Mouse (Mus musculus): ENCODE results near the gene Rfc1. TPM values are rescaled to one million over a fixed set of nuclear protein-coding genes. Genes with fewer than 3 reads are reported as not detected.
A peak's percentile ranks its signal among the peaks of the same experiment; 100 is the strongest.

The Rfc1 gene
- polyA plus RNA-seq, 2 experiments: 19.0 to 36.4 TPM

DNA sequence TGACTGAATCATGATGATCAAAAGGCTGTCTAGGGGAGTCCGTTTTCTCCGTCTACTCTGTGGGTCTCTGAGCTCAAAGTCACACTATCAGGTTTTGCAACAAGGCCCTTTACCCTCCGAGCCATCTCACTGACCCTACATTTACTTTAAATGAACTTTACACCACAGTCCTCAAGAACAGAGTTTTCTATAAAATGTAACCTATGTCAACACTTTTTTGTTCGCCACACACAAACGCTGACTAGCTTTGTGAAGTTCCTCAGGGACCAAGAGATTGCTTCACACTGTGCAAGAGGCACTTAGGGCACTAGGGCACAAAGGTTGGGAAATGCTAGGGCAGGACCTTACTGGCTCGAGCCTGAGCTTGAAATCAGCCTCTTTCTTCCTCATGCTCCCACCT lies 21.4 kb upstream of the Rfc1 start:
- WGBS (ENCODE audit: insufficient replicate concordance): 64% methylated on average over 6 of the region's 6 CpGs
- Histone ChIP-seq H3K27ac (no peak overlapping the region), H3K4me2 (ENCODE audit: low read depth) (0 out of 2 replicates have a peak overlapping the region, but pooled peaks have one; percentile 8), H3K36me3 (replicated peaks; ENCODE audit: control insufficient read depth, insufficient read depth, low read depth) (no peaks in the 10 kb centered on the region), H3K4me3 (ENCODE audit: insufficient read depth in 1 of 2, low read depth in 2 of 2, low read length in 2 of 2) (no peak overlapping the region), H3K27me3 (ENCODE audit: control insufficient read depth, insufficient read depth, low read length) (no peaks in the 10 kb centered on the region), H3K9ac (replicated peaks) (no peak overlapping the region), H3K9me3 (ENCODE audit: control insufficient read depth, low read length) (peaks cover 2% of the 10 kb centered on the region; the same call in 1 of the 2 replicates), H3K4me1 (replicated peaks; ENCODE audit: control insufficient read depth in 2 of 2, insufficient read depth in 2 of 2, low read length in 1 of 2) (peaks cover 0 to 8% of the 10 kb centered on the region in 2 experiments; a peak in 1 of 4 replicates)
- TF ChIP-seq EP300 (IDR thresholded peaks at IDR 0.05; ENCODE audit: low read depth): no peak
- TF ChIP-seq CTCF (IDR thresholded peaks at IDR 0.05; ENCODE audit: low read depth): no peak
- peak; percentile 58 for ATAC-seq (ENCODE audit: insufficient read depth)
- no peak for DNase-seq (ENCODE audit: low read depth in 3 of 3, low spot score in 3 of 3)

DNA sequence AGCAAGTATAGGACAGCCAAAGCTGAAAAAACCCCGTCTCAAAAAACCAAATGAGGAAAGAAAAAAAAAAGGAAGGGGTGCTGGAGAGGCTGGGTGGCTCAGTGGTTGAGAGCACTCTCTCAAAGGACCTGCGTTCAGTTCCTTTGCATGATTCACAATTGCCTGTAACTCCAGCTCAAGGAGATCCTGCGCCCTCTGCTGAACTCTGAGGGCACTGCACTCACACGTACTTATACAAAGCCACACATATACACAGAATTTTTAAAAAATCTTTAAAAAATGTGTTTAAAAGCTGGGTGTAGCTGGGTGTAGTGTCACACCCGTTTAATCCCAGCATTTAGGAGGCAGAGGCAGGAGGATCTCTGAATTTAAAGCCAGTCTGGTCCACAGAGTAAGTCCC lies 19.5 kb upstream of the Rfc1 start:
- WGBS (ENCODE audit: insufficient replicate concordance): 56% methylated on average over 5 of the region's 5 CpGs
- Histone ChIP-seq H3K4me1 (replicated peaks; ENCODE audit: control insufficient read depth in 2 of 2, insufficient read depth in 2 of 2, low read length in 1 of 2) (peaks cover 0 to 8% of the 10 kb centered on the region in 2 experiments; a peak in 1 of 4 replicates), H3K27ac (no peak overlapping the region), H3K9me3 (ENCODE audit: control insufficient read depth, low read length) (peaks cover 2% of the 10 kb centered on the region; the same call in 1 of the 2 replicates), H3K27me3 (ENCODE audit: control insufficient read depth, insufficient read depth, low read length) (no peaks in the 10 kb centered on the region), H3K9ac (replicated peaks) (no peak overlapping the region), H3K4me2 (ENCODE audit: low read depth) (no peak overlapping the region), H3K36me3 (replicated peaks; ENCODE audit: control insufficient read depth, insufficient read depth, low read depth) (no peaks in the 10 kb centered on the region), H3K4me3 (ENCODE audit: insufficient read depth in 1 of 2, low read depth in 2 of 2, low read length in 2 of 2) (no peak overlapping the region)
- ATAC-seq (ENCODE audit: insufficient read depth): no peak
- no peak for TF ChIP-seq EP300 (IDR thresholded peaks at IDR 0.05; ENCODE audit: low read depth)
- TF ChIP-seq CTCF (IDR thresholded peaks at IDR 0.05; ENCODE audit: low read depth): peak; percentile 37; the same call in 1 of the 2 replicates
- no peak for DNase-seq (ENCODE audit: low read depth in 3 of 3, low spot score in 3 of 3)

DNA sequence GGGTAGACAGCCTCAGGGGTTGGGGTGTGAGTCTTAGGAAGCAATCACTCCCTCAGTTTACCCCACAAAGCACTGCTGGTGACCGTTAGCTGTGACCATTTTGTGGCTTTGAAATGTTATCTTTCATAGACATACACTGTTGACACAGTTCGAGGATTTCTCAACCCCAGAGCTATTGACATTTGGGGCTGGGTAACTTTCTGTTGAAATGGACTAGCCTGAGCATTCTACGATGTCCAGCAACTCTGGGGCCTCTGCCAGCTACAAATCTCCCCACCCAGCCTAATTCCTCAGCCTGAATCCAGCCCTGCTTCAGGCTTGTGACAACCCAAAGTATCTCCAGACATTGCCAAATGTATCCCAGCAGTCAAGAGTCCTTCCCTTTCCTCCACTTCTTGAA lies 18.6 kb upstream of the Rfc1 start:
- no peak for DNase-seq (ENCODE audit: low read depth in 3 of 3, low spot score in 3 of 3)
- Histone ChIP-seq H3K36me3 (replicated peaks; ENCODE audit: control insufficient read depth, insufficient read depth, low read depth) (no peaks in the 10 kb centered on the region), H3K4me2 (ENCODE audit: low read depth) (no peak overlapping the region), H3K9ac (replicated peaks) (no peak overlapping the region), H3K9me3 (ENCODE audit: control insufficient read depth, low read length) (peaks cover 2% of the 10 kb centered on the region; the same call in 1 of the 2 replicates), H3K4me1 (replicated peaks; ENCODE audit: control insufficient read depth in 2 of 2, insufficient read depth in 2 of 2, low read length in 1 of 2) (peaks cover 0 to 8% of the 10 kb centered on the region in 2 experiments; a peak in 1 of 4 replicates), H3K27ac (no peak overlapping the region), H3K27me3 (ENCODE audit: control insufficient read depth, insufficient read depth, low read length) (no peaks in the 10 kb centered on the region), H3K4me3 (ENCODE audit: insufficient read depth in 1 of 2, low read depth in 2 of 2, low read length in 2 of 2) (no peak overlapping the region)
- ATAC-seq (ENCODE audit: insufficient read depth): peak; percentile 18; the same call in 1 of the 2 replicates
- TF ChIP-seq CTCF (IDR thresholded peaks at IDR 0.05; ENCODE audit: low read depth) (no peak), EP300 (IDR thresholded peaks at IDR 0.05; ENCODE audit: low read depth) (no peak)
- 13% methylated on average over 3 of the region's 3 CpGs for WGBS (ENCODE audit: insufficient replicate concordance)

DNA sequence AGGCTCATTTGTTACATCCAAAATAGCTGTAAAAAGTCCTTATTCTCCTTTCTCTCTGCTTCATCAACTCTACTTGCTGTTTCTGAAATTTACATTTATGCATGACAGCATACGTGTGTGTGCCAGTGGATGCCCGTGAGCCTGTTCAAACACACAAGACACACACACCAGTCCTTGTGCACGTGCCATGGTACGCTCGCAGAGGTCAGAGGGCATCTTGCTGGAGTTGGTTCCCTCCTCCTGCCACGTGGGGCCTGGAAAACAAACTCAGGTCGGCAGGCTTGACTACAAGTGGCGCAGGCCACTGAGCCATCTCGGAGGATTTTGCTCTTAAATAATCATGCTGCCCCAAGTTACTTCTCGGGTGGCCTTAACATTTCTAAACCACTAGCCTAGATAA lies 15.0 kb upstream of the Rfc1 start:
- H3K27me3 ChIP-seq (ENCODE audit: control insufficient read depth, insufficient read depth, low read length): no peaks in the 10 kb centered on the region
- H3K36me3 ChIP-seq (replicated peaks; ENCODE audit: control insufficient read depth, insufficient read depth, low read depth): no peaks in the 10 kb centered on the region
- 0 out of 2 replicates have a peak, but pooled peaks have one; percentile 37 for ATAC-seq (ENCODE audit: insufficient read depth)
- WGBS (ENCODE audit: insufficient replicate concordance): 62% methylated on average over 10 of the region's 10 CpGs
- H3K4me2 ChIP-seq (ENCODE audit: low read depth): peak overlapping the region; percentile 21
- peaks cover 2% of the 10 kb centered on the region; the same call in 1 of the 2 replicates for H3K9me3 ChIP-seq (ENCODE audit: control insufficient read depth, low read length)
- no peak for TF ChIP-seq EP300 (IDR thresholded peaks at IDR 0.05; ENCODE audit: low read depth)
- no peak for TF ChIP-seq CTCF (IDR thresholded peaks at IDR 0.05; ENCODE audit: low read depth)
- no peak for DNase-seq (ENCODE audit: low read depth in 3 of 3, low spot score in 3 of 3)
- H3K4me3 ChIP-seq (ENCODE audit: insufficient read depth in 1 of 2, low read depth in 2 of 2, low read length in 2 of 2): peak overlapping the region; percentile 30 to 42; a peak in 3 of 4 replicates
- no peak overlapping the region for H3K9ac ChIP-seq (replicated peaks)
- no peak overlapping the region for H3K27ac ChIP-seq
- H3K4me1 ChIP-seq (replicated peaks; ENCODE audit: control insufficient read depth in 2 of 2, insufficient read depth in 2 of 2, low read length in 1 of 2): peaks cover 0 to 3% of the 10 kb centered on the region in 2 experiments; a peak in 1 of 4 replicates

DNA sequence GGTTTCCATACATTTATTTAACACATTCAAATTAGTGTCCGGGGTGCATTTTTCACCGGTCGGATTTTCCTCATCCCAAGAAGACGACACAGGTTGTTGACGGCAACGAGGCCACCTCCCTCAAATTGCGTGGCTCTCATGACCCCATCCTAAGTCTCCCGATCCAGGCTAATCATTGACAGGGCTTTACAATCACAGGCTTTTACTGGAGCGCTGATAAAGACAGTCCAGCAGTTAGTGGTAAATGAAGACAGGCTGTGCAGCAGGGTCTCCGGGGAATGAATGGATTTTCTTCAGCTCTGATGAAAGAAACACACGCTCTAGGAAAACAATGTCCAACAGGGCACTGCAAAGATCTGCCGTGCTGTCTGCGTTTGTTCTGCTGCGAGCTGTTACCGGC lies 12.7 kb upstream of the Rfc1 start, which contains the start of gene Klb:
TSS of gene Klb (plus strand) at position 147 of the 400 bp plus-strand sequence.
- Histone ChIP-seq H3K36me3 (replicated peaks; ENCODE audit: control insufficient read depth, insufficient read depth, low read depth) (no peaks in the 10 kb centered on the region), H3K9ac (replicated peaks) (peak within 1 kb of the TSS; percentile 20), H3K27me3 (ENCODE audit: control insufficient read depth, insufficient read depth, low read length) (no peaks in the 10 kb centered on the region), H3K27ac (no peak within 1 kb of the TSS), H3K4me1 (replicated peaks; ENCODE audit: control insufficient read depth in 2 of 2, insufficient read depth in 2 of 2, low read length in 1 of 2) (no peaks in the 10 kb centered on the region), H3K9me3 (ENCODE audit: control insufficient read depth, low read length) (no peaks in the 10 kb centered on the region), H3K4me2 (ENCODE audit: low read depth) (no peak within 1 kb of the TSS), H3K4me3 (ENCODE audit: insufficient read depth in 1 of 2, low read depth in 2 of 2, low read length in 2 of 2) (peak within 1 kb of the TSS; percentile 42 to 57)
- TF ChIP-seq EP300 (IDR thresholded peaks at IDR 0.05; ENCODE audit: low read depth) (no peak), CTCF (IDR thresholded peaks at IDR 0.05; ENCODE audit: low read depth) (no peak)
- DNase-seq (ENCODE audit: low read depth in 3 of 3, low spot score in 3 of 3): no peak
- WGBS (ENCODE audit: insufficient replicate concordance): 70% methylated on average over 15 of the region's 15 CpGs
- ATAC-seq (ENCODE audit: insufficient read depth): 0 out of 2 replicates have a peak, but pooled peaks have one; percentile 37
